Mouse (Mus musculus): ENCODE measurements around the gene Grik2. TPM values are rescaled to one million over a fixed set of nuclear protein-coding genes. Genes with fewer than 3 reads are reported as not detected.

Grik2 gene
- polyA plus RNA-seq, 1 experiment from 2014 or later: 0.05 TPM

- H3K4me1 ChIP-seq (ENCODE audit: control insufficient read depth, low read depth, low read length): no peaks in the 10 kb centered on the region
- no peak for ATAC-seq (ENCODE audit: low read depth)
- H3K4me2 ChIP-seq (ENCODE audit: low read depth, low read length): no peak overlapping the region
- WGBS (ENCODE audit: insufficient replicate concordance): 55% methylated on average over 7 of the region's 7 CpGs
- no peak overlapping the region for H3K27ac ChIP-seq (ENCODE audit: low read length)
- H3K36me3 ChIP-seq (ENCODE audit: control insufficient read depth, insufficient read depth): no peaks in the 10 kb centered on the region
- H3K4me3 ChIP-seq (ENCODE audit: low read depth, low read length): no peak overlapping the region
- no peaks in the 10 kb centered on the region for H3K9me3 ChIP-seq (replicated peaks; ENCODE audit: control insufficient read depth, low read length)
- no peak overlapping the region for H3K9ac ChIP-seq (ENCODE audit: low read depth, low read length)
- no peaks in the 10 kb centered on the region for H3K27me3 ChIP-seq (ENCODE audit: control insufficient read depth, insufficient read depth, low read depth, low read length)
These were observed 215.1 kb downstream of the Grik2 start for GRCm38 (mm10) chr10:49573514-49573913.

DNA sequence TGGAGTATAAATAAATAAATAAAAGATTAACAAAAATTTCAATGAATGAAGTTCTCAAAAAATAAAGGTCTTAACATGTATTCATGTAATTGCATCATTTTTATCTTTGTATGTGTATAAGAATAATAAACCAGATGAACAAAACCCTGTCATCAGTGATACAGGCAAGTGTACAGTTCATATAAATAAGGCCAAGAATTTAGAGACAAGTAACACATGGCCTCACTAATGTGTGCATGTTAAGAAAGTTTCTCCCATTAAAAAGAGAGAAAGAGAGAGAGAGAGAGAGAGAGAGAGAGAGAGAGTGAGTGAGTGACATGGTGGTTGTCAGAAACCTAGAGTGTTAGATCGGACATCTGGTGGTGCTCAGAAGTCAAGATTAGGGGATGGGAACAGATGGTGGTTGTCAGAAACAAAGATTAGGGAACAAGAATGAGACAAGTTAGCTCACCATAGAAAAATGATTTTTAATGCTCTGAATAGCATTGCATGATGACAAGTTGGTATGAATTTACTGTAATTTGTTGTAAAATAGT is 228.6 kb downstream of the Grik2 start:
- no peaks in the 10 kb centered on the region for H3K27me3 ChIP-seq (ENCODE audit: control insufficient read depth, insufficient read depth, low read depth, low read length)
- H3K9me3 ChIP-seq (replicated peaks; ENCODE audit: control insufficient read depth, low read length): no peaks in the 10 kb centered on the region
- no peak for ATAC-seq (ENCODE audit: low read depth)
- no peaks in the 10 kb centered on the region for H3K36me3 ChIP-seq (ENCODE audit: control insufficient read depth, insufficient read depth)
- no peak overlapping the region for H3K4me2 ChIP-seq (ENCODE audit: low read depth, low read length)
- no peak overlapping the region for H3K9ac ChIP-seq (ENCODE audit: low read depth, low read length)
- no peaks in the 10 kb centered on the region for H3K4me1 ChIP-seq (ENCODE audit: control insufficient read depth, low read depth, low read length)
- no peak overlapping the region for H3K27ac ChIP-seq (ENCODE audit: low read length)
- H3K4me3 ChIP-seq (ENCODE audit: low read depth, low read length): no peak overlapping the region
- WGBS (ENCODE audit: insufficient replicate concordance): 44% methylated on average over 1 of the region's 1 CpGs

DNA sequence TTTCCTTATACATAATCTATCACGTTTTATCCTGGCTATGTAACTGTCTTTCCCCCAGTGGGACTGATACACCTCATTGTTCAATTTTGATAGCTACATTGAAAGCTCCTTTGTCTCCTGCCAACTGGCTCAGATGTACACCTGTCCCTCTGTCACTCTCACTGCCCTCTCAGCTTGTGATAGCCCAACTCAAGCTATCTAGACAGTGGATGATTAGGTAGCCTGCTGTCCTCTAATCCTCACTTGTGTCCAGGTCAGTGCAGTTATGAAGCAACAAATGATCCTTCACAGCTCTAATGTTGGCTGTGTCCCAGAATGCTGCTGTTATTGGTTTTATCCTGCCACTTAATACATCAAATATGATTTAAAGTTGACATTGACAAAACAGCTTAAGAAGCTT is 246.3 kb downstream of the Grik2 start:
- ATAC-seq (ENCODE audit: low read depth): no peak
- 10% methylated on average over 1 of the region's 1 CpGs for WGBS (ENCODE audit: insufficient replicate concordance)

GRCm38 (mm10) chr10:49519752-49520151 is 268.8 kb downstream of the Grik2 start:
- ATAC-seq (ENCODE audit: low read depth): no peak
- no peaks in the 10 kb centered on the region for H3K36me3 ChIP-seq (ENCODE audit: control insufficient read depth, insufficient read depth)
- no peak overlapping the region for H3K9ac ChIP-seq (ENCODE audit: low read depth, low read length)
- H3K4me2 ChIP-seq (ENCODE audit: low read depth, low read length): no peak overlapping the region
- no peaks in the 10 kb centered on the region for H3K4me1 ChIP-seq (ENCODE audit: control insufficient read depth, low read depth, low read length)
- no peak overlapping the region for H3K27ac ChIP-seq (ENCODE audit: low read length)
- H3K4me3 ChIP-seq (ENCODE audit: low read depth, low read length): no peak overlapping the region
- 90% methylated on average over 1 of the region's 1 CpGs for WGBS (ENCODE audit: insufficient replicate concordance)
- no peaks in the 10 kb centered on the region for H3K9me3 ChIP-seq (replicated peaks; ENCODE audit: control insufficient read depth, low read length)
- no peaks in the 10 kb centered on the region for H3K27me3 ChIP-seq (ENCODE audit: control insufficient read depth, insufficient read depth, low read depth, low read length)

More for the DNA sequence above, 246.3 kb downstream of the Grik2 start:
- H3K27ac ChIP-seq (ENCODE audit: low read length): no peak overlapping the region
- no peaks in the 10 kb centered on the region for H3K9me3 ChIP-seq (replicated peaks; ENCODE audit: control insufficient read depth, low read length)
- no peak overlapping the region for H3K4me2 ChIP-seq (ENCODE audit: low read depth, low read length)
- no peaks in the 10 kb centered on the region for H3K36me3 ChIP-seq (ENCODE audit: control insufficient read depth, insufficient read depth)
- H3K9ac ChIP-seq (ENCODE audit: low read depth, low read length): no peak overlapping the region
- H3K4me1 ChIP-seq (ENCODE audit: control insufficient read depth, low read depth, low read length): no peaks in the 10 kb centered on the region
- H3K4me3 ChIP-seq (ENCODE audit: low read depth, low read length): no peak overlapping the region
- no peaks in the 10 kb centered on the region for H3K27me3 ChIP-seq (ENCODE audit: control insufficient read depth, insufficient read depth, low read depth, low read length)

- Histone ChIP-seq H3K9ac (ENCODE audit: low read depth, low read length) (no peak overlapping the region), H3K4me2 (ENCODE audit: low read depth, low read length) (no peak overlapping the region), H3K36me3 (ENCODE audit: control insufficient read depth, insufficient read depth) (no peaks in the 10 kb centered on the region), H3K4me3 (ENCODE audit: low read depth, low read length) (no peak overlapping the region), H3K27ac (ENCODE audit: low read length) (no peak overlapping the region), H3K27me3 (ENCODE audit: control insufficient read depth, insufficient read depth, low read depth, low read length) (no peaks in the 10 kb centered on the region), H3K9me3 (replicated peaks; ENCODE audit: control insufficient read depth, low read length) (no peaks in the 10 kb centered on the region), H3K4me1 (ENCODE audit: control insufficient read depth, low read depth, low read length) (no peaks in the 10 kb centered on the region)
- no peak for ATAC-seq (ENCODE audit: low read depth)
- 22% methylated on average over 1 of the region's 1 CpGs for WGBS (ENCODE audit: insufficient replicate concordance)
These were observed 287.9 kb downstream of the Grik2 start for GRCm38 (mm10) chr10:49500628-49501027.

- no peak for ATAC-seq (ENCODE audit: low read depth)
- no peaks in the 10 kb centered on the region for H3K27me3 ChIP-seq (ENCODE audit: control insufficient read depth, insufficient read depth, low read depth, low read length)
- no peak overlapping the region for H3K27ac ChIP-seq (ENCODE audit: low read length)
- H3K4me3 ChIP-seq (ENCODE audit: low read depth, low read length): no peak overlapping the region
- H3K4me1 ChIP-seq (ENCODE audit: control insufficient read depth, low read depth, low read length): no peaks in the 10 kb centered on the region
- no peak overlapping the region for H3K4me2 ChIP-seq (ENCODE audit: low read depth, low read length)
- no peaks in the 10 kb centered on the region for H3K9me3 ChIP-seq (replicated peaks; ENCODE audit: control insufficient read depth, low read length)
- H3K36me3 ChIP-seq (ENCODE audit: control insufficient read depth, insufficient read depth): no peaks in the 10 kb centered on the region
- 46% methylated on average over 1 of the region's 1 CpGs for WGBS (ENCODE audit: insufficient replicate concordance)
- no peak overlapping the region for H3K9ac ChIP-seq (ENCODE audit: low read depth, low read length)
These were observed 291.3 kb downstream of the Grik2 start for GRCm38 (mm10) chr10:49497302-49497701.

DNA sequence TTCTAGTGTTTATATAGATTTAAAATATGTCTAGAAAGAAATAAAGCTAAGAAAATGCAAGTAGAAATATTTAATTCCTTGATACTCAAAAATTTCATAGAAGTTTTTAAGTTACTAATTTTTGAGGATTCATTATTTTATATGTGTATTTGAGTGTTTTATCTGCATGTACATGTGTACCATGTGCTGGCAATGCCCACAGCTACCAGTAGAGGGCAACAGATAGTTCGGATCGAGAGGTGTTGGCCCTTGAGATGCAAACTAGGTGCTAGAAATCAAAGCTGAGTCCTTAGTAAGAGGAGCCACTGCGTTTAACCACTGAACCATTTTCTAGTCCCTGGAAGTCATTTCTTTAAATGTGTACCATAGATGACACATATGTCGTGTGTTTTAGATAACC is 307.1 kb downstream of the Grik2 start:
- Histone ChIP-seq H3K4me1 (ENCODE audit: control insufficient read depth, low read depth, low read length) (no peaks in the 10 kb centered on the region), H3K4me3 (ENCODE audit: low read depth, low read length) (no peak overlapping the region), H3K27ac (ENCODE audit: low read length) (no peak overlapping the region), H3K36me3 (ENCODE audit: control insufficient read depth, insufficient read depth) (no peaks in the 10 kb centered on the region), H3K4me2 (ENCODE audit: low read depth, low read length) (no peak overlapping the region), H3K9me3 (replicated peaks; ENCODE audit: control insufficient read depth, low read length) (no peaks in the 10 kb centered on the region), H3K9ac (ENCODE audit: low read depth, low read length) (no peak overlapping the region), H3K27me3 (ENCODE audit: control insufficient read depth, insufficient read depth, low read depth, low read length) (no peaks in the 10 kb centered on the region)
- 55% methylated on average over 4 of the region's 4 CpGs for WGBS (ENCODE audit: insufficient replicate concordance)
- no peak for ATAC-seq (ENCODE audit: low read depth)

DNA sequence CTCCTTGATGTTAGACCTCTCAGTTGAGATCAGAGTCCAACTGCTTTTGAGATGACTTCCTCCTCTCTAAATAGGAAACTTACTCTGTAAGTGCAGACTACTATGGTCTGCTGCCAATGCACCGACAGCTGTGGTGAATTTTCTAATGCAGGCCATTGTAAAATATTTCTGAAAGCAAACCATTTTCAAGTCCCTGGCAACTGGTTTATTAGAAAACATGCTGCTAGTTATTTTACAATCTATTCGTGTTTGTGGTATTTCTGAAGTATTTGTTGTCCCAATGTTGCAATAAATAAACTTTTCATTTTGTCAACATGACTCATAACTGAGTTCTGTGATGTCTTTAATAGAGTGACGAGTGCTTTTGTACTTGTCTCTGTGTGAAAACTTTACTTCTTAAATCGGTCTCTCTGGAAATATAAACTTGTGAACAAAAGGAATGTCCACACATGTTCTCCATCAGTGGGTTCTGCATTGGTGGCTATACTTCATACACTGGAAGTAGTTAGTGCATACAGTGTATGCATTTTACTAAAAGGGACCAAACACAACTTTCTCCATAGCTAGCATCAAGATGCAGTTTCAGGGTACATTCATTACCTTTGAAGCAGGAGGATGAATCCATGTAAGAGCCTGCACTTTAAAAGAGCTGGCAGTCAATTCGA is 308.3 kb downstream of the Grik2 start:
- Histone ChIP-seq H3K4me1 (ENCODE audit: control insufficient read depth, low read depth, low read length) (no peaks in the 10 kb centered on the region), H3K4me2 (ENCODE audit: low read depth, low read length) (no peak overlapping the region), H3K9me3 (replicated peaks; ENCODE audit: control insufficient read depth, low read length) (no peaks in the 10 kb centered on the region), H3K27ac (ENCODE audit: low read length) (no peak overlapping the region), H3K9ac (ENCODE audit: low read depth, low read length) (no peak overlapping the region), H3K27me3 (ENCODE audit: control insufficient read depth, insufficient read depth, low read depth, low read length) (no peaks in the 10 kb centered on the region), H3K36me3 (ENCODE audit: control insufficient read depth, insufficient read depth) (no peaks in the 10 kb centered on the region), H3K4me3 (ENCODE audit: low read depth, low read length) (no peak overlapping the region)
- no peak for ATAC-seq (ENCODE audit: low read depth)
- 58% methylated on average over 5 of the region's 5 CpGs for WGBS (ENCODE audit: insufficient replicate concordance)

GRCm38 (mm10) chr10:49473613-49474012 is 315.0 kb downstream of the Grik2 start:
- Histone ChIP-seq H3K27ac (ENCODE audit: low read length) (no peak overlapping the region), H3K36me3 (ENCODE audit: control insufficient read depth, insufficient read depth) (no peaks in the 10 kb centered on the region), H3K9me3 (replicated peaks; ENCODE audit: control insufficient read depth, low read length) (no peaks in the 10 kb centered on the region), H3K27me3 (ENCODE audit: control insufficient read depth, insufficient read depth, low read depth, low read length) (no peaks in the 10 kb centered on the region), H3K4me2 (ENCODE audit: low read depth, low read length) (no peak overlapping the region), H3K9ac (ENCODE audit: low read depth, low read length) (no peak overlapping the region), H3K4me3 (ENCODE audit: low read depth, low read length) (no peak overlapping the region), H3K4me1 (ENCODE audit: control insufficient read depth, low read depth, low read length) (no peaks in the 10 kb centered on the region)
- no peak for ATAC-seq (ENCODE audit: low read depth)

Measured in liver, embryonic 16.5 days (tissue).